Comparison of ENCODE assay signal across 15 mouse cellular contexts in genomic region chr15:7144942-7145341, GRCm38 (mm10). TPM values are rescaled to one million over a fixed set of nuclear protein-coding genes. Genes with fewer than 3 reads are reported as not detected.
A peak's percentile ranks its signal among the peaks of the same experiment; 100 is the strongest.
DNase-seq lines count a peak whose midpoint lies in the region; ATAC-seq and TF ChIP-seq lines count a peak whose summit lies in the region.
"Had no signal": no experiment of that assay in that cellular context is flagged by ENCODE, and none has a peak within 500 bp of the region (broad histone marks: within the 10 kb centered on the region; RNA-seq: fewer than 3 reads in every experiment).

No protein-coding gene starts in this region.

- no peaks in the 10 kb centered on the region for H3K27me3 ChIP-seq in forebrain, embryonic 16.5 days (replicated peaks; ENCODE audit: control insufficient read depth, insufficient read depth, low read length)
- H3K27me3 ChIP-seq in forebrain, embryonic 12.5 days, result no peaks in the 10 kb centered on the region
- H3K27me3 ChIP-seq in heart, postnatal 0 days (ENCODE audit: control insufficient read depth, insufficient read depth, low read length), result no peaks in the 10 kb centered on the region
- no peaks in the 10 kb centered on the region for H3K27me3 ChIP-seq in lung, embryonic 16.5 days (ENCODE audit: control insufficient read depth, insufficient read depth, low read depth, low read length)
- H3K27me3 ChIP-seq in small intestine, adult 2 months (ENCODE audit: control insufficient read depth, insufficient read depth, low read length), result no peaks in the 10 kb centered on the region
- H3K27me3 ChIP-seq: liver, embryonic 13.5 days had no signal

- TF ChIP-seq CTCF in heart, postnatal 0 days (IDR thresholded peaks at IDR 0.05; ENCODE audit: low read depth), result no peak
- TF ChIP-seq CTCF in lung, adult 2 months (IDR thresholded peaks at IDR 0.05; ENCODE audit: insufficient read depth, low read length), result no peak
- TF ChIP-seq CTCF in small intestine, adult 2 months (IDR thresholded peaks at IDR 0.05; ENCODE audit: extremely low read depth, insufficient read length, insufficient replicate concordance, low read depth, low read length), result no peak

- no peak overlapping the region; the same call in 1 of the 2 replicates for H3K27ac ChIP-seq in forebrain, embryonic 16.5 days (ENCODE audit: low read length)
- H3K27ac ChIP-seq in forebrain, embryonic 12.5 days, result no peak overlapping the region
- peak overlapping the region; percentile 39 for H3K27ac ChIP-seq in heart, postnatal 0 days (ENCODE audit: low read depth)
- peak overlapping the region; percentile 3; the same call in 1 of the 2 replicates for H3K27ac ChIP-seq in lung, embryonic 16.5 days (ENCODE audit: low read length)
- 0 out of 2 replicates have a peak overlapping the region, but pooled peaks have one; percentile 28 for H3K27ac ChIP-seq in small intestine, adult 2 months (ENCODE audit: insufficient read depth, low read depth, low read length)
- H3K27ac ChIP-seq: embryonic facial prominence, embryonic 10.5 days; liver, embryonic 13.5 days had no signal

- no peak overlapping the region for H3K4me2 ChIP-seq in forebrain, embryonic 16.5 days (ENCODE audit: low read length)
- no peak overlapping the region for H3K4me2 ChIP-seq in forebrain, embryonic 12.5 days
- 0 out of 2 replicates have a peak overlapping the region, but pooled peaks have one; percentile 0 for H3K4me2 ChIP-seq in heart, postnatal 0 days (ENCODE audit: low read depth, low read length)
- H3K4me2 ChIP-seq in lung, embryonic 16.5 days (ENCODE audit: low read depth, low read length), result peak overlapping the region; percentile 19; the same call in 1 of the 2 replicates
- H3K4me2 ChIP-seq: liver, embryonic 13.5 days had no signal

- H3K36me3 ChIP-seq in forebrain, embryonic 16.5 days (ENCODE audit: control insufficient read depth, insufficient read depth), result no peaks in the 10 kb centered on the region
- H3K36me3 ChIP-seq in forebrain, embryonic 12.5 days (replicated peaks), result no peaks in the 10 kb centered on the region
- H3K36me3 ChIP-seq in heart, postnatal 0 days (replicated peaks; ENCODE audit: control insufficient read depth, insufficient read depth, low read length), result no peaks in the 10 kb centered on the region
- H3K36me3 ChIP-seq in lung, embryonic 16.5 days (ENCODE audit: control insufficient read depth, insufficient read depth, low read length), result no peaks in the 10 kb centered on the region
- no peaks in the 10 kb centered on the region for H3K36me3 ChIP-seq in small intestine, adult 2 months (ENCODE audit: control insufficient read depth, insufficient read depth, low read length)
- H3K36me3 ChIP-seq: embryonic facial prominence, embryonic 10.5 days; liver, embryonic 13.5 days had no signal

- 63% methylated on average over 9 of the region's 9 CpGs for WGBS in forebrain, embryonic 16.5 days
- WGBS in forebrain, embryonic 12.5 days, result 86% methylated on average over 9 of the region's 9 CpGs
- WGBS in heart, postnatal 0 days, result 41% methylated on average over 9 of the region's 9 CpGs
- 64% methylated on average over 9 of the region's 9 CpGs for WGBS in lung, embryonic 16.5 days
- 26% methylated on average over 9 of the region's 9 CpGs for WGBS in lung, adult 2 months
- 16% methylated on average over 9 of the region's 9 CpGs for WGBS in small intestine, adult 2 months

- H3K9me3 ChIP-seq in forebrain, embryonic 16.5 days (ENCODE audit: control insufficient read depth, low read length), result no peaks in the 10 kb centered on the region
- H3K9me3 ChIP-seq in forebrain, embryonic 12.5 days, result no peaks in the 10 kb centered on the region
- no peaks in the 10 kb centered on the region for H3K9me3 ChIP-seq in heart, postnatal 0 days (replicated peaks; ENCODE audit: control insufficient read depth, low read length)
- no peaks in the 10 kb centered on the region for H3K9me3 ChIP-seq in lung, embryonic 16.5 days (ENCODE audit: control insufficient read depth, low read length)
- H3K9me3 ChIP-seq: embryonic facial prominence, embryonic 10.5 days; liver, embryonic 13.5 days had no signal

- H3K4me3 ChIP-seq in forebrain, embryonic 16.5 days (replicated peaks; ENCODE audit: low read length), result no peak overlapping the region
- no peak overlapping the region for H3K4me3 ChIP-seq in forebrain, embryonic 12.5 days (replicated peaks)
- no peak overlapping the region for H3K4me3 ChIP-seq in heart, postnatal 0 days (ENCODE audit: low read depth, low read length)
- no peak overlapping the region for H3K4me3 ChIP-seq in lung, embryonic 16.5 days (ENCODE audit: low read length)
- no peak overlapping the region for H3K4me3 ChIP-seq in lung, adult 2 months (replicated peaks; ENCODE audit: extremely low read depth, low read depth, low read length)
- no peak overlapping the region for H3K4me3 ChIP-seq in small intestine, adult 2 months (ENCODE audit: low read depth, low read length)
- H3K4me3 ChIP-seq: embryonic facial prominence, embryonic 10.5 days; liver, embryonic 13.5 days had no signal

- no peak for TF ChIP-seq EP300 in heart, postnatal 0 days (IDR thresholded peaks at IDR 0.05; ENCODE audit: low read depth)

- no peak overlapping the region for H3K9ac ChIP-seq in forebrain, embryonic 16.5 days (replicated peaks; ENCODE audit: low read depth, low read length)
- no peak overlapping the region for H3K9ac ChIP-seq in forebrain, embryonic 12.5 days
- H3K9ac ChIP-seq in heart, postnatal 0 days (replicated peaks; ENCODE audit: low read depth, low read length), result no peak overlapping the region
- H3K9ac ChIP-seq in lung, embryonic 16.5 days (ENCODE audit: low read length), result no peak overlapping the region
- H3K9ac ChIP-seq: liver, embryonic 13.5 days had no signal

- ATAC-seq in forebrain, embryonic 16.5 days, result peak; percentile 39; the same call in 1 of the 2 replicates
- no peak for ATAC-seq in forebrain, embryonic 12.5 days (ENCODE audit: low FRiP score)
- ATAC-seq in heart, postnatal 0 days (ENCODE audit: insufficient read depth, low read depth), result peak; percentile 36; the same call in 1 of the 2 replicates
- ATAC-seq in lung, embryonic 16.5 days (ENCODE audit: low read depth), result no peak

- peaks cover 17% of the 10 kb centered on the region for H3K4me1 ChIP-seq in forebrain, embryonic 16.5 days (replicated peaks; ENCODE audit: control insufficient read depth, insufficient read depth, low read length)
- no peaks in the 10 kb centered on the region for H3K4me1 ChIP-seq in forebrain, embryonic 12.5 days
- H3K4me1 ChIP-seq in heart, postnatal 0 days (ENCODE audit: control insufficient read depth, insufficient read depth), result peaks cover 45% of the 10 kb centered on the region
- peaks cover 40% of the 10 kb centered on the region for H3K4me1 ChIP-seq in lung, embryonic 16.5 days (replicated peaks; ENCODE audit: control insufficient read depth, insufficient read depth, low read length)
- peaks cover 34% of the 10 kb centered on the region for H3K4me1 ChIP-seq in lung, adult 2 months (ENCODE audit: control insufficient read depth, insufficient read depth, low read length)
- peaks cover 5% of the 10 kb centered on the region; the same call in 1 of the 2 replicates for H3K4me1 ChIP-seq in small intestine, adult 2 months (ENCODE audit: control insufficient read depth, insufficient read depth, insufficient read length, low read length)

- no peak for TF ChIP-seq POLR2A in lung, adult 2 months (IDR thresholded peaks at IDR 0.05; ENCODE audit: borderline replicate concordance, extremely low read depth, low read depth, low read length)
- TF ChIP-seq POLR2A in small intestine, adult 2 months (IDR thresholded peaks at IDR 0.05; ENCODE audit: low read depth, low read length), result no peak

- no peak for DNase-seq in heart, postnatal 0 days (ENCODE audit: low spot score)
- DNase-seq in heart, postnatal 4 days, result no peak
- DNase-seq in lung, adult 2 months, result no peak
- no peak for DNase-seq in left cerebral cortex, adult 11 months (ENCODE audit: low spot score)
- DNase-seq: B cell, adult 2 months; cerebellum, adult 2 months; kidney, adult 11 months; liver, embryonic 13.5 days; right cerebral cortex, postnatal 25 days had no signal

RNA-seq across cellular contexts. Expression of gene Lifr, which starts 54.5 kb away (rescaled TPM):
- 7.4 and 9.2 TPM in 2 replicates for polyA plus RNA-seq in forebrain, embryonic 16.5 days (2015; fragmentation: Nextera tagmentation; extraction: Ambion mirVana)
- 5.9 and 8.0 TPM in 2 replicates for polyA plus RNA-seq in forebrain, embryonic 12.5 days (2016; fragmentation: Nextera tagmentation; extraction: Ambion mirVana)
- total RNA-seq in heart, postnatal 0 days (2014; rRNA removed; ENCODE audit: low replicate concordance), result 24.0 and 34.9 TPM in 2 replicates
- 14.9 and 15.1 TPM in 2 replicates for polyA plus RNA-seq in heart, postnatal 0 days (2015; fragmentation: Nextera tagmentation; extraction: Ambion mirVana)
- total RNA-seq in heart, postnatal 4 days (2021), result 10 to 100 TPM; 41.2 to 42.6 TPM
- polyA plus RNA-seq in lung, embryonic 16.5 days (2015; fragmentation: Nextera tagmentation; extraction: Ambion mirVana), result 22.7 and 26.4 TPM in 2 replicates
- polyA plus RNA-seq in lung, adult 2 months (2012; rRNA removed), result 101 and 222 TPM in 2 replicates
- 26.8 and 29.9 TPM in 2 replicates for polyA plus RNA-seq in small intestine, adult 2 months (2012; rRNA removed)
- total RNA-seq: MEL had no signal

Comparison
In these comparisons a context has a peak if more than half of its experiments do, and no peak if none do; other contexts are left out.
1. ATAC-seq: peak in forebrain, embryonic 16.5 days (single experiment) and heart, postnatal 0 days (single experiment); none in forebrain, embryonic 12.5 days (single experiment) and lung, embryonic 16.5 days (single experiment).
2. H3K27ac ChIP-seq: peak in heart, postnatal 0 days (single experiment), lung, embryonic 16.5 days (single experiment) and small intestine, adult 2 months (single experiment); none in forebrain, embryonic 16.5 days (single experiment) and forebrain, embryonic 12.5 days (single experiment).
3. H3K4me2 ChIP-seq: peak in heart, postnatal 0 days (single experiment) and lung, embryonic 16.5 days (single experiment); none in forebrain, embryonic 16.5 days (single experiment) and forebrain, embryonic 12.5 days (single experiment).